Mouse (Mus musculus) liver, embryonic 12.5 days (tissue): ENCODE data around the gene Gm3591. TPM values are rescaled to one million over a fixed set of nuclear protein-coding genes. Genes with fewer than 3 reads are reported as not detected.
"Not testable (repeated sequence)": the region's sequence is repeated elsewhere in the genome, so short reads cannot be mapped to it uniquely, and the experiment has no call there.

Experiments
- ATAC-seq: fragments of 200-750 bp; cut with Nextera tagmentation; 2 replicates; pipeline ENCODE4 v1.8.0; 2017; ENCODE audit warnings: moderate number of reproducible peaks, mild to moderate bottlenecking, moderate library complexity
- H3K27ac ChIP-seq: fragments of 300-500 bp; sonication (generic); 2 replicates; pipeline ENCODE4 v1.5.1; 2016; ENCODE audit warnings: mild to moderate bottlenecking
- H3K27me3 ChIP-seq: fragments of 300-500 bp; sonication (generic); replicated peaks from 2 replicates; pipeline ENCODE4 v1.6.1; 2016; ENCODE audit warnings: mild to moderate bottlenecking, moderate library complexity
- H3K36me3 ChIP-seq: fragments of 300-500 bp; sonication (generic); 2 replicates; pipeline ENCODE4 v1.6.1; 2016; ENCODE audit warnings: mild to moderate bottlenecking, moderate library complexity
- H3K4me1 ChIP-seq: fragments of 300-500 bp; sonication (generic); 2 replicates; pipeline ENCODE4 v1.6.1; 2016
- H3K4me2 ChIP-seq: fragments of 300-500 bp; sonication (generic); 2 replicates; pipeline ENCODE4 v1.6.1; 2016; ENCODE audit warnings: mild to moderate bottlenecking, moderate library complexity
- H3K4me3 ChIP-seq: fragments of 300-500 bp; sonication (generic); 2 replicates; pipeline ENCODE4 v1.5.1; 2016; ENCODE audit warnings: mild to moderate bottlenecking, moderate library complexity
- H3K9ac ChIP-seq: fragments of 300-500 bp; sonication (generic); 2 replicates; pipeline ENCODE4 v1.6.1; 2016; ENCODE audit warnings: mild to moderate bottlenecking, moderate library complexity
- H3K9me3 ChIP-seq: fragments of 300-500 bp; sonication (generic); replicated peaks from 2 replicates; pipeline ENCODE4 v1.6.1; 2016; ENCODE audit warnings: mild to moderate bottlenecking, moderate library complexity
- WGBS: fragments of 180-500 bp; shearing (Covaris S2); methylation state at CpG from one replicate; pipeline ENCODE4 v1.1.7; 2016; ENCODE audit not compliant: insufficient replicate concordance; 5-methylcytosine and 5-hydroxymethylcytosine counted together
- polyA plus RNA-seq: library from polyadenylated mRNA; unstranded; fragments of >200 nt; fragmentation: Nextera tagmentation; extraction: Ambion mirVana; gene quantifications from 2 replicates; pipeline ENCODE4 v1.2.1, GENCODE M21; 2016

Gm3591 gene
- polyA plus RNA-seq = 0.07 TPM in 1 of 2 replicates, not detected in the other

GRCm38 (mm10) chr14:6412382-6412781 lies at the start of gene Gm3591:
Gene Gm3591, minus strand, starts transcription at chr14:6412482.
- not testable (repeated sequence) for H3K27ac ChIP-seq, H3K4me3 ChIP-seq, H3K4me2 ChIP-seq, H3K9ac ChIP-seq, H3K4me1 ChIP-seq, H3K36me3 ChIP-seq, ATAC-seq, H3K9me3 ChIP-seq, H3K27me3 ChIP-seq
- WGBS = no CpG with 5 or more reads among the region's 2 CpGs

DNA sequence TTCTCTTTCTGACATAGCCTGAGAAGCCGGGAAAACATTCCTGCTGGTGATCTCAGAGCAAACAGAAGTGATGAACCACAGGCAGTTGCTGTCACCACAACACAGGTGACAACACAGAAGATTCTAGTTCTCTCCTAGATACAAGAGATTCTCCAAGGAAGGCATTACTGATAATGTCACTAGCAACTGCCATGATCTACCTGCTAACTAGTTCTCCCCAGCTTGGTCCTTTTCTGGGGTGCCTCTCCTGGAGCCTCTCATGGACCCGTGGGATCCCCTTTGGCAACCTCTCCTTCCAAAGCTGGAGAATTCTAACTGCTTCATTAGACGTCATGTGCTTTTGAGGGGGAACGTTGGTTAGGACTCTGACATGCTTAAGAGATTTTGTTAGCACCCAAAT lies 32.2 kb upstream of the Gm3591 start, which contains the start of gene Gm3594:
Gene Gm3594, minus strand, starts transcription at position 101 of the 400 bp plus-strand sequence.
- WGBS = no CpG with 5 or more reads among the region's 4 CpGs
- H3K27ac ChIP-seq, H3K4me3 ChIP-seq, ATAC-seq, H3K27me3 ChIP-seq, H3K4me1 ChIP-seq, H3K9ac ChIP-seq, H3K9me3 ChIP-seq, H3K36me3 ChIP-seq, H3K4me2 ChIP-seq: not testable (repeated sequence)

GRCm38 (mm10) chr14:6440774-6441173 lies 28.5 kb upstream of the Gm3591 start:
- H3K27me3 ChIP-seq, H3K9me3 ChIP-seq, ATAC-seq, H3K4me1 ChIP-seq, H3K4me3 ChIP-seq, H3K4me2 ChIP-seq, H3K9ac ChIP-seq, H3K27ac ChIP-seq, H3K36me3 ChIP-seq: not testable (repeated sequence)
- 50% methylated on average over 2 of the region's 4 CpGs for WGBS

GRCm38 (mm10) chr14:6440206-6440605 lies 27.9 kb upstream of the Gm3591 start:
- WGBS = 38% methylated on average over 1 of the region's 5 CpGs
- not testable (repeated sequence) for ATAC-seq

GRCm38 (mm10) chr14:6426766-6427165 lies 14.5 kb upstream of the Gm3591 start:
- H3K9me3 ChIP-seq, H3K4me3 ChIP-seq, H3K9ac ChIP-seq, H3K27me3 ChIP-seq, H3K4me1 ChIP-seq, ATAC-seq, H3K27ac ChIP-seq, H3K36me3 ChIP-seq, H3K4me2 ChIP-seq: not testable (repeated sequence)
- WGBS = 11% methylated on average over 14 of the region's 42 CpGs

More at GRCm38 (mm10) chr14:6440206-6440605, 27.9 kb upstream of the Gm3591 start:
- H3K27ac ChIP-seq, H3K36me3 ChIP-seq, H3K4me3 ChIP-seq, H3K9me3 ChIP-seq, H3K9ac ChIP-seq, H3K4me1 ChIP-seq, H3K27me3 ChIP-seq, H3K4me2 ChIP-seq: not testable (repeated sequence)

- H3K27me3 ChIP-seq, H3K9me3 ChIP-seq, H3K4me2 ChIP-seq, H3K4me1 ChIP-seq, H3K36me3 ChIP-seq, H3K4me3 ChIP-seq, ATAC-seq, H3K27ac ChIP-seq, H3K9ac ChIP-seq: not testable (repeated sequence)
- WGBS = 26% methylated on average over 22 of the region's 22 CpGs
Measured at GRCm38 (mm10) chr14:6426353-6426752, 14.1 kb upstream of the Gm3591 start.

DNA sequence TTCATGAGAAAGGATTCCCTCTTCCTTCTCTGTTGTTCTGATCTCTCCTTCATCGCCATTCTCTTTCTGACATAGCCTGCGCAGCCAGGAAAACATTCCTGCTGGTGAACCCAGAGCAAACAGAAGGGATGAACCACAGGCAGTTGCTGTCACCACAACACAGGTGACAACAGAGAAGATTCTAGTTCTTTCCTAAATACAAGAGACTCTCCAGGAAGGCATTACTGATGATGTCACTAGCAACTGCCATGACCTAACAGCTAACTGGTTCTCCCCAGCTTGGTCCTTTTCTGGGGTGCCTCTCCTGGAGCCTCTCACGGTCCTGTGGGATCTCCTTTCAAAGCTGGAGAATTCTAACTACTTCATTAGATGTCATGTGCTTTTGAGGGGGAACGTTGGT lies 22.1 kb downstream of the Gm3591 start, which contains the start of gene Gm16440:
Gene Gm16440, minus strand, starts transcription at position 101 of the 400 bp plus-strand sequence.
- ATAC-seq, H3K9ac ChIP-seq, H3K4me3 ChIP-seq, H3K27me3 ChIP-seq, H3K36me3 ChIP-seq, H3K27ac ChIP-seq, H3K4me1 ChIP-seq, H3K9me3 ChIP-seq, H3K4me2 ChIP-seq: not testable (repeated sequence)
- 56% methylated on average over 2 of the region's 4 CpGs for WGBS

Other genes with a start within 250 kb of the Gm3591 start
- gene Gm21560, start 193.2 kb downstream of the Gm3591 start, polyA plus RNA-seq = not detected in 2 replicates
- 0.06 and 0.13 TPM in 2 replicates for gene Gm3411, start 125.2 kb downstream of the Gm3591 start, polyA plus RNA-seq
- gene Gm21103, start 107.6 kb downstream of the Gm3591 start, polyA plus RNA-seq = not detected in 2 replicates
- not detected in 2 replicates for gene Gm3618, start 68.8 kb downstream of the Gm3591 start, polyA plus RNA-seq
- gene Gm16440, start 22.2 kb downstream of the Gm3591 start, polyA plus RNA-seq = not detected in 2 replicates
- gene Gm3594, start 32.1 kb upstream of the Gm3591 start, polyA plus RNA-seq = not detected in 2 replicates
- not detected in 2 replicates for gene Gm8356, start 124.8 kb upstream of the Gm3591 start, polyA plus RNA-seq
- not detected in 2 replicates for gene Gm3629, start 178.1 kb upstream of the Gm3591 start, polyA plus RNA-seq
- gene Gm3460, start 209.9 kb upstream of the Gm3591 start, polyA plus RNA-seq = not detected in 2 replicates